Mouse (Mus musculus) heart, postnatal 36 days (tissue): ENCODE results near the gene Poldip3. TPM values are rescaled to one million over a fixed set of nuclear protein-coding genes. Genes with fewer than 3 reads are reported as not detected.
A peak's percentile ranks its signal among the peaks of the same experiment; 100 is the strongest.
"Not testable (repeated sequence)": the region's sequence is repeated elsewhere in the genome, so short reads cannot be mapped to it uniquely, and the experiment has no call there.

Source experiments
- DNase-seq, 2 experiments: peaks; one replicate each; pipeline ENCODE4 v3.0.0; 2021 to 2022
- intact Hi-C: fragments of 180-260 bp; cut with DNase I; formaldehyde crosslinking; loops from one replicate; pipeline ENCODE4 v1.15.1; 2025
- total RNA-seq, 2 experiments: library from RNA; stranded (reverse); gene quantifications; 2 replicates each; pipeline ENCODE4 v1.2.3; 2021

Gene Poldip3
- total RNA-seq, 2 experiments from 2014 or later = 26.6 to 29.1 TPM

GRCm38 (mm10) chr15:83134671-83135070, 14.5 kb downstream of the Poldip3 start:
- intact Hi-C loops = no loop called here
- DNase-seq = no peak

GRCm38 (mm10) chr15:83129530-83130231, 19.5 kb downstream of the Poldip3 start:
- no peak for DNase-seq
- intact Hi-C loops = no loop called here

- intact Hi-C loops, DNase-seq: not testable (repeated sequence)
Observed at GRCm38 (mm10) chr15:83127037-83127436, 22.1 kb downstream of the Poldip3 start.

GRCm38 (mm10) chr15:83126582-83126981, 22.6 kb downstream of the Poldip3 start:
- intact Hi-C loops = no loop called here
- DNase-seq = no peak

- intact Hi-C loops = no loop called here
Observed at GRCm38 (mm10) chr15:83124625-83125024, 24.6 kb downstream of the Poldip3 start.

GRCm38 (mm10) chr15:83122566-83123145, 26.5 kb downstream of the Poldip3 start, which contains the start of gene Rrp7a:
Gene Rrp7a, minus strand, starts transcription at chr15:83122801.
- intact Hi-C loops = loop anchor here (2.0 kb wide), 2 partner anchors 24 to 50 kb away; partner anchors contain the start of gene Cyb5r3
- DNase-seq = peak; percentile 93 to 95

More at GRCm38 (mm10) chr15:83124625-83125024, 24.6 kb downstream of the Poldip3 start:
- no peak for DNase-seq

- peak; percentile 29 to 30 for DNase-seq
- intact Hi-C loops = loop anchor here (2.0 kb wide), 3 partner anchors 21 to 51 kb away; partner anchors contain the start of gene Cyb5r3
Observed at GRCm38 (mm10) chr15:83121709-83122565, 27.2 kb downstream of the Poldip3 start.

GRCm38 (mm10) chr15:83118360-83118759, 30.8 kb downstream of the Poldip3 start:
- DNase-seq = no peak
- intact Hi-C loops = no loop called here

GRCm38 (mm10) chr15:83115071-83115470, 34.1 kb downstream of the Poldip3 start:
- intact Hi-C loops = no loop called here
- no peak for DNase-seq

- intact Hi-C loops = loop anchor here (5.0 kb wide), 3 partner anchors 93 to 302 kb away; no protein-coding TSS in a partner anchor
- DNase-seq = no peak
Observed at GRCm38 (mm10) chr15:83114106-83114505, 35.1 kb downstream of the Poldip3 start.

- DNase-seq = peak; percentile 73 to 77
- intact Hi-C loops = loop anchor here (5.0 kb wide), 3 partner anchors 94 to 301 kb away; no protein-coding TSS in a partner anchor
Observed at GRCm38 (mm10) chr15:83112898-83113297, 36.3 kb downstream of the Poldip3 start.

GRCm38 (mm10) chr15:83111874-83112273, 37.3 kb downstream of the Poldip3 start:
- no peak for DNase-seq
- intact Hi-C loops = loop anchor here (5.0 kb wide), 3 partner anchors 95 to 300 kb away; no protein-coding TSS in a partner anchor

GRCm38 (mm10) chr15:83111290-83111689, 37.9 kb downstream of the Poldip3 start:
- intact Hi-C loops = loop anchor here (5.0 kb wide), 3 partner anchors 96 to 299 kb away; no protein-coding TSS in a partner anchor
- DNase-seq = no peak

GRCm38 (mm10) chr15:83107814-83108213, 41.4 kb downstream of the Poldip3 start:
- no peak for DNase-seq
- intact Hi-C loops = no loop called here

- DNase-seq = no peak
- intact Hi-C loops = no loop called here
Observed at GRCm38 (mm10) chr15:83106426-83106825, 42.8 kb downstream of the Poldip3 start.

GRCm38 (mm10) chr15:83103111-83103510, 46.1 kb downstream of the Poldip3 start:
- intact Hi-C loops = no loop called here
- no peak for DNase-seq

- intact Hi-C loops = loop anchor here (2.0 kb wide), 1 partner anchor 21 kb away; no protein-coding TSS in a partner anchor
- DNase-seq = no peak
Observed at GRCm38 (mm10) chr15:83100332-83100662, 48.9 kb downstream of the Poldip3 start.

- peak; percentile 94 to 95 for DNase-seq
- intact Hi-C loops = loop anchor here (2.0 to 5.0 kb wide), 2 partner anchors 21 to 62 kb away; no protein-coding TSS in a partner anchor
Observed at GRCm38 (mm10) chr15:83099533-83100331, 49.5 kb downstream of the Poldip3 start.

- intact Hi-C loops = loop anchor here (5.0 kb wide), 1 partner anchor 59 kb away; no protein-coding TSS in a partner anchor
- no peak for DNase-seq
Observed at GRCm38 (mm10) chr15:83095950-83096349, 53.2 kb downstream of the Poldip3 start.

- intact Hi-C loops = no loop called here
- peak; percentile 42 to 49 for DNase-seq
Observed at GRCm38 (mm10) chr15:83093687-83094086, 55.5 kb downstream of the Poldip3 start.
